Mouse (Mus musculus): ENCODE data around the gene Pdcd11. TPM values are rescaled to one million over a fixed set of nuclear protein-coding genes. Genes with fewer than 3 reads are reported as not detected.

Pdcd11 gene
- total and polyA plus RNA-seq, 2 experiments from 2014 or later: 4.0 to 7.7 TPM

GRCm38 (mm10) chr19:47178431-47179271 is 88.1 kb downstream of the Pdcd11 start, which contains the start of gene Neurl1a:
Neurl1a (plus strand) TSS chr19:47178820.
- Histone ChIP-seq H3K36me3 (replicated peaks; ENCODE audit: control insufficient read depth, insufficient read depth, low read length) (no peaks in the 10 kb centered on the region), H3K4me1 (ENCODE audit: control insufficient read depth, insufficient read depth) (no peaks in the 10 kb centered on the region), H3K27me3 (ENCODE audit: control insufficient read depth, insufficient read depth, low read length) (peaks cover 40% of the 10 kb centered on the region), H3K4me3 (ENCODE audit: low read depth, low read length) (peak within 1 kb of the TSS; percentile 63), H3K4me2 (ENCODE audit: low read depth, low read length) (peak within 1 kb of the TSS; percentile 95), H3K27ac (ENCODE audit: low read depth) (no peak within 1 kb of the TSS), H3K9me3 (replicated peaks; ENCODE audit: control insufficient read depth, low read length) (0 out of 2 replicates have a peak, but pooled peaks cover 4% of the 10 kb centered on the region), H3K9ac (replicated peaks; ENCODE audit: low read depth, low read length) (peak within 1 kb of the TSS; percentile 41)
- under 1% methylated on average over 73 of the region's 98 CpGs for WGBS
- ATAC-seq (ENCODE audit: insufficient read depth, low read depth): peak; percentile 61
- TF ChIP-seq CTCF (IDR thresholded peaks at IDR 0.05; ENCODE audit: low read depth): no peak
- no peak for TF ChIP-seq EP300 (IDR thresholded peaks at IDR 0.05; ENCODE audit: low read depth)
- DNase-seq (ENCODE audit: low spot score): no peak

- Histone ChIP-seq H3K36me3 (replicated peaks; ENCODE audit: control insufficient read depth, insufficient read depth, low read length) (no peaks in the 10 kb centered on the region), H3K4me1 (ENCODE audit: control insufficient read depth, insufficient read depth) (no peaks in the 10 kb centered on the region), H3K4me3 (ENCODE audit: low read depth, low read length) (peak overlapping the region; percentile 63), H3K9me3 (replicated peaks; ENCODE audit: control insufficient read depth, low read length) (0 out of 2 replicates have a peak, but pooled peaks cover 4% of the 10 kb centered on the region), H3K9ac (replicated peaks; ENCODE audit: low read depth, low read length) (peak overlapping the region; percentile 41), H3K27ac (ENCODE audit: low read depth) (no peak overlapping the region), H3K4me2 (ENCODE audit: low read depth, low read length) (peak overlapping the region; percentile 95), H3K27me3 (ENCODE audit: control insufficient read depth, insufficient read depth, low read length) (peaks cover 40% of the 10 kb centered on the region)
- TF ChIP-seq EP300 (IDR thresholded peaks at IDR 0.05; ENCODE audit: low read depth): no peak
- no peak for TF ChIP-seq CTCF (IDR thresholded peaks at IDR 0.05; ENCODE audit: low read depth)
- DNase-seq (ENCODE audit: low spot score) (no peak), ATAC-seq (ENCODE audit: insufficient read depth, low read depth) (no peak)
- WGBS: 2% methylated on average over 35 of the region's 42 CpGs
Measured at GRCm38 (mm10) chr19:47179272-47179809, 88.8 kb downstream of the Pdcd11 start.

GRCm38 (mm10) chr19:47180011-47180410 is 89.4 kb downstream of the Pdcd11 start:
- Histone ChIP-seq H3K36me3 (replicated peaks; ENCODE audit: control insufficient read depth, insufficient read depth, low read length) (no peaks in the 10 kb centered on the region), H3K4me3 (ENCODE audit: low read depth, low read length) (no peak overlapping the region), H3K27me3 (ENCODE audit: control insufficient read depth, insufficient read depth, low read length) (peaks cover 40% of the 10 kb centered on the region), H3K27ac (ENCODE audit: low read depth) (no peak overlapping the region), H3K9me3 (replicated peaks; ENCODE audit: control insufficient read depth, low read length) (0 out of 2 replicates have a peak, but pooled peaks cover 4% of the 10 kb centered on the region), H3K4me2 (ENCODE audit: low read depth, low read length) (no peak overlapping the region), H3K9ac (replicated peaks; ENCODE audit: low read depth, low read length) (no peak overlapping the region), H3K4me1 (ENCODE audit: control insufficient read depth, insufficient read depth) (no peaks in the 10 kb centered on the region)
- ATAC-seq (ENCODE audit: insufficient read depth, low read depth) (no peak), DNase-seq (ENCODE audit: low spot score) (no peak)
- TF ChIP-seq EP300 (IDR thresholded peaks at IDR 0.05; ENCODE audit: low read depth): no peak
- no peak for TF ChIP-seq CTCF (IDR thresholded peaks at IDR 0.05; ENCODE audit: low read depth)
- WGBS: 24% methylated on average over 8 of the region's 8 CpGs

Other genes starting within 250 kb of the Pdcd11 start
- gene Ina, start 76.1 kb upstream of the Pdcd11 start, total RNA-seq (2014; rRNA removed; ENCODE audit: low replicate concordance): not detected in 2 replicates
- not detected in 2 replicates for gene Ina, start 76.1 kb upstream of the Pdcd11 start, polyA plus RNA-seq (2015; fragmentation: Nextera tagmentation; extraction: Ambion mirVana)
- gene Nt5c2, start 75.6 kb upstream of the Pdcd11 start, total RNA-seq (2014; rRNA removed; ENCODE audit: low replicate concordance): 33.9 and 48.1 TPM in 2 replicates
- 92.7 and 111 TPM in 2 replicates for gene Nt5c2, start 75.6 kb upstream of the Pdcd11 start, polyA plus RNA-seq (2015; fragmentation: Nextera tagmentation; extraction: Ambion mirVana)
- gene Pcgf6, start 39.9 kb upstream of the Pdcd11 start, total RNA-seq (2014; rRNA removed; ENCODE audit: low replicate concordance): 3.3 and 4.3 TPM in 2 replicates
- 4.1 and 4.2 TPM in 2 replicates for gene Pcgf6, start 39.9 kb upstream of the Pdcd11 start, polyA plus RNA-seq (2015; fragmentation: Nextera tagmentation; extraction: Ambion mirVana)
- 5.1 and 7.0 TPM in 2 replicates for gene Taf5, start 23.0 kb upstream of the Pdcd11 start, total RNA-seq (2014; rRNA removed; ENCODE audit: low replicate concordance)
- 1.2 and 1.5 TPM in 2 replicates for gene Taf5, start 23.0 kb upstream of the Pdcd11 start, polyA plus RNA-seq (2015; fragmentation: Nextera tagmentation; extraction: Ambion mirVana)
- gene Usmg5, start 121 bp upstream of the Pdcd11 start, total RNA-seq (2014; rRNA removed; ENCODE audit: low replicate concordance): 1,537 and 1,673 TPM in 2 replicates
- gene Usmg5, start 121 bp upstream of the Pdcd11 start, polyA plus RNA-seq (2015; fragmentation: Nextera tagmentation; extraction: Ambion mirVana): 5,899 and 6,150 TPM in 2 replicates
- gene Calhm2, start 47.5 kb downstream of the Pdcd11 start, total RNA-seq (2014; rRNA removed; ENCODE audit: low replicate concordance): 2.4 and 6.8 TPM in 2 replicates
- gene Calhm2, start 47.5 kb downstream of the Pdcd11 start, polyA plus RNA-seq (2015; fragmentation: Nextera tagmentation; extraction: Ambion mirVana): 3.1 and 3.5 TPM in 2 replicates
- not detected in 2 replicates for gene Calhm1, start 53.5 kb downstream of the Pdcd11 start, total RNA-seq (2014; rRNA removed; ENCODE audit: low replicate concordance)
- not detected in 2 replicates for gene Calhm1, start 53.5 kb downstream of the Pdcd11 start, polyA plus RNA-seq (2015; fragmentation: Nextera tagmentation; extraction: Ambion mirVana)
- gene Calhm3, start 67.0 kb downstream of the Pdcd11 start, total RNA-seq (2014; rRNA removed; ENCODE audit: low replicate concordance): not detected in 2 replicates
- not detected in 2 replicates for gene Calhm3, start 67.0 kb downstream of the Pdcd11 start, polyA plus RNA-seq (2015; fragmentation: Nextera tagmentation; extraction: Ambion mirVana)
- 0.77 and 1.8 TPM in 2 replicates for gene Neurl1a, start 88.1 kb downstream of the Pdcd11 start, total RNA-seq (2014; rRNA removed; ENCODE audit: low replicate concordance)
- 0.27 and 0.54 TPM in 2 replicates for gene Neurl1a, start 88.1 kb downstream of the Pdcd11 start, polyA plus RNA-seq (2015; fragmentation: Nextera tagmentation; extraction: Ambion mirVana)

Measured in heart, postnatal 0 days (tissue).